Mouse (Mus musculus) intestine, embryonic 14.5 days (tissue): ENCODE measurements around the gene Loxl4. TPM values are rescaled to one million over a fixed set of nuclear protein-coding genes. Genes with fewer than 3 reads are reported as not detected.

ENCODE experiments used
- ATAC-seq: fragments of 200-750 bp; cut with Nextera tagmentation; replicated peaks from 2 replicates; pipeline ENCODE4 v1.8.0; 2017; ENCODE audit warnings: low read depth, moderate number of reproducible peaks, moderate TSS enrichment, moderate library complexity; ENCODE audit not compliant: low FRiP score, low TSS enrichment
- DNase-seq: peaks from one replicate; pipeline ENCODE4 v3.0.0-alpha.2; 2018; ENCODE audit warnings: low spot score
- H3K27ac ChIP-seq: fragments of 300-500 bp; sonication (generic); 2 replicates; pipeline ENCODE4 v1.5.1; 2014; ENCODE audit warnings: low read depth, mild to moderate bottlenecking, control low read depth
- H3K27me3 ChIP-seq: fragments of 300-500 bp; sonication (generic); replicated peaks from 2 replicates; pipeline ENCODE4 v1.6.1; 2014; ENCODE audit warnings: low read length, control low read depth; ENCODE audit not compliant: control insufficient read depth, insufficient read depth
- H3K36me3 ChIP-seq: fragments of 300-500 bp; sonication (generic); 2 replicates; pipeline ENCODE4 v1.6.1; 2014; ENCODE audit warnings: low read length, control low read depth; ENCODE audit not compliant: control insufficient read depth, insufficient read depth
- H3K4me1 ChIP-seq: fragments of 300-500 bp; sonication (generic); replicated peaks from 2 replicates; pipeline ENCODE4 v1.6.1; 2014; ENCODE audit warnings: low read length, control low read depth, mixed read lengths; ENCODE audit not compliant: control insufficient read depth, insufficient read depth
- H3K4me2 ChIP-seq: fragments of 300-500 bp; sonication (generic); 2 replicates; pipeline ENCODE4 v1.6.1; 2014; ENCODE audit warnings: low read length
- H3K4me3 ChIP-seq: fragments of 300-500 bp; sonication (generic); 2 replicates; pipeline ENCODE4 v1.5.1; 2014; ENCODE audit warnings: low read depth, low read length, control low read depth, mixed read lengths
- H3K9ac ChIP-seq: fragments of 300-500 bp; sonication (generic); 2 replicates; pipeline ENCODE4 v1.6.1; 2014; ENCODE audit warnings: mild to moderate bottlenecking, low read length
- H3K9me3 ChIP-seq: fragments of 300-500 bp; sonication (generic); 2 replicates; pipeline ENCODE4 v1.6.1; 2016; ENCODE audit warnings: low read length, control low read depth; ENCODE audit not compliant: control insufficient read depth
- WGBS: fragments of 180-500 bp; shearing (Covaris S2); extraction: QIAGEN DNeasy Blood & Tissue Kit; methylation state at CpG from one replicate; pipeline ENCODE4 v1.1.7; 2014; 5-methylcytosine and 5-hydroxymethylcytosine counted together
- polyA plus RNA-seq: library from polyadenylated mRNA; unstranded; fragments of >200 nt; fragmentation: Nextera tagmentation; extraction: Ambion mirVana; gene quantifications from 2 replicates; pipeline ENCODE4 v1.2.1, GENCODE M21; 2014

The Loxl4 gene
- polyA plus RNA-seq, 1 experiment from 2014 or later: 1.8 TPM

GRCm38 (mm10) chr19:42653091-42653490 is 40.5 kb upstream of the Loxl4 start:
- 26% methylated on average over 6 of the region's 6 CpGs for WGBS
- no peak for DNase-seq
- Histone ChIP-seq H3K9me3 (no peaks in the 10 kb centered on the region), H3K4me3 (no peak overlapping the region), H3K9ac (no peak overlapping the region), H3K4me1 (no peaks in the 10 kb centered on the region), H3K27me3 (no peaks in the 10 kb centered on the region), H3K27ac (no peak overlapping the region; the same call in 1 of the 2 replicates), H3K4me2 (no peak overlapping the region), H3K36me3 (no peaks in the 10 kb centered on the region)
- no peak for ATAC-seq

DNA sequence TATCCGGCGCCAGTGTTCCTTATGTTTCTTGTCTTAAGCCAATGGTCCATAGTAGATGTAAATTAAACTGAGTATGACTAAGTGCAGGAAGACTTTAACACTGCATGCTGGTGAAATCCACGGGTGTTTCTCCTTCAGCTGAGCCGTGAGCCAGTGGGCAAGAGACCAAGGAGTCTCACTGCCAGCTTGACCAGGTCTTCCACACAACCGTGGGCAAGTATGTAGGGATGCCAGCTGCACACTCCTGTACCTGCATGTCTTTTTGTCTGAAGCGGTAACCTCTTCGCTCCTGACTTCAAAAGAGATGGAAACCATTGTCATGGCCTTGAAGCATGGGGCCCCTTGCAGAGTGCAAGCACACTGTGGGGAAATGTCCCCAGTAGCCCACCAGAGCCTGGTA is 39.8 kb upstream of the Loxl4 start:
- H3K9me3 ChIP-seq: no peaks in the 10 kb centered on the region
- WGBS: 76% methylated on average over 7 of the region's 7 CpGs
- H3K4me2 ChIP-seq: no peak overlapping the region
- DNase-seq (no peak), ATAC-seq (no peak)
- no peak overlapping the region for H3K4me3 ChIP-seq
- H3K36me3 ChIP-seq: no peaks in the 10 kb centered on the region
- H3K27me3 ChIP-seq: no peaks in the 10 kb centered on the region
- no peak overlapping the region for H3K27ac ChIP-seq
- H3K4me1 ChIP-seq: no peaks in the 10 kb centered on the region
- H3K9ac ChIP-seq: no peak overlapping the region

DNA sequence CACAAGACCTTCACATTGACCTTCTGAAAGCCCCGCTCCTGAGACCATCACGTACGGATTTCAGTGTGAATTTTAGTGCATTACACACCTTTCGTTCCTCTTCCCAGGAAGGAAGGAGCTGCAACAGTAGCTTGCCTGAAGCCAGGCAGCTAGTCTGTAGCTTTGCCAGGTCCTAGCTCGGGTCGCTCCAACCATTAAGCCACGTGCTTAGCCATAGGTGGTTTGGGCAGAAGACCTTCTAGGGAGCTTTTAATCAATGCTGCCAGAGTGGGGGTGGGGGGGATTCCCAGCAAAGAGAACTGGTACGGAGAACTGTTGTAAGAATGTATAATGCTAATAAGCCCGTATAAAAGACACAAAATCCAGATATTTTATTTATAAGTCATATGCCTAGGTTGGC is 27.6 kb upstream of the Loxl4 start:
- ATAC-seq (no peak), DNase-seq (peak; percentile 40)

DNA sequence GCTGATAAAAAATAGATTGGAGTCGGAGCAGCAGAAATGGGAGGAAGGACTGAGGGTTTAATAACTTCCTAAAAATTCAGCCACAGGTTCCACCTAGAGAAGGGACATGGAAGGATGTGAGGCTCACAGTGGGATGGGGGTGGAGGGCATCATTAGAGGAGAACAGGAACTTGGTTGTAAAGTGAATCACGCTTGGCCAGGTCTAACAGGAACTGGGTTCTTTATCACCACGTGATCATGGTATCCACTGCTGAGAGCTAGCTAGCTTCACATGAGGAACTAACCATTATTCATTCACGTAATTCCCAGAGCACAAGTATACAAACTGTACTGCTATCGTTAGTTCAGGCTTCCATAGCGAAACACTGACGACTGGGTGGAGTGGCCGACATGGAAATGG is 26.9 kb upstream of the Loxl4 start:
- no peaks in the 10 kb centered on the region for H3K36me3 ChIP-seq
- H3K4me3 ChIP-seq: no peak overlapping the region
- 33% methylated on average over 8 of the region's 8 CpGs for WGBS
- H3K4me2 ChIP-seq: no peak overlapping the region
- peak overlapping the region; percentile 82 for H3K27ac ChIP-seq
- no peaks in the 10 kb centered on the region for H3K27me3 ChIP-seq
- H3K9me3 ChIP-seq: no peaks in the 10 kb centered on the region
- DNase-seq (no peak), ATAC-seq (0 out of 2 replicates have a peak, but pooled peaks have one; percentile 23)
- peaks cover 20% of the 10 kb centered on the region for H3K4me1 ChIP-seq
- H3K9ac ChIP-seq: no peak overlapping the region

More for the DNA sequence above, 27.6 kb upstream of the Loxl4 start:
- H3K4me2 ChIP-seq: no peak overlapping the region
- H3K27me3 ChIP-seq: no peaks in the 10 kb centered on the region
- H3K9me3 ChIP-seq: no peaks in the 10 kb centered on the region
- H3K27ac ChIP-seq: peak overlapping the region; percentile 82
- 84% methylated on average over 9 of the region's 9 CpGs for WGBS
- H3K9ac ChIP-seq: no peak overlapping the region
- no peaks in the 10 kb centered on the region for H3K36me3 ChIP-seq
- no peak overlapping the region for H3K4me3 ChIP-seq
- peaks cover 20% of the 10 kb centered on the region for H3K4me1 ChIP-seq

GRCm38 (mm10) chr19:42638604-42639481 is 26.2 kb upstream of the Loxl4 start:
- Histone ChIP-seq H3K4me2 (no peak overlapping the region), H3K9me3 (no peaks in the 10 kb centered on the region), H3K4me3 (no peak overlapping the region), H3K27me3 (no peaks in the 10 kb centered on the region), H3K36me3 (no peaks in the 10 kb centered on the region), H3K27ac (peak overlapping the region; percentile 82), H3K9ac (no peak overlapping the region), H3K4me1 (peaks cover 20% of the 10 kb centered on the region)
- ATAC-seq: peak; percentile 50; the same call in 1 of the 2 replicates
- peak; percentile 64 for DNase-seq
- WGBS: 21% methylated on average over 8 of the region's 8 CpGs

- no peaks in the 10 kb centered on the region for H3K9me3 ChIP-seq
- no peak overlapping the region for H3K4me2 ChIP-seq
- no peak overlapping the region for H3K4me3 ChIP-seq
- H3K4me1 ChIP-seq: peaks cover 25% of the 10 kb centered on the region
- peak; percentile 76 for DNase-seq
- no peaks in the 10 kb centered on the region for H3K36me3 ChIP-seq
- no peak overlapping the region for H3K9ac ChIP-seq
- no peak overlapping the region for H3K27ac ChIP-seq
- 44% methylated on average over 11 of the region's 11 CpGs for WGBS
- 0 out of 2 replicates have a peak, but pooled peaks cover 2% of the 10 kb centered on the region for H3K27me3 ChIP-seq
- no peak for ATAC-seq
These were observed 24.0 kb upstream of the Loxl4 start for GRCm38 (mm10) chr19:42636631-42637030.

- Histone ChIP-seq H3K4me2 (no peak overlapping the region), H3K27ac (no peak overlapping the region), H3K4me3 (no peak overlapping the region), H3K9me3 (no peaks in the 10 kb centered on the region), H3K9ac (no peak overlapping the region), H3K4me1 (peaks cover 13% of the 10 kb centered on the region), H3K36me3 (no peaks in the 10 kb centered on the region), H3K27me3 (0 out of 2 replicates have a peak, but pooled peaks cover 2% of the 10 kb centered on the region)
- DNase-seq (no peak), ATAC-seq (no peak)
- 78% methylated on average over 2 of the region's 2 CpGs for WGBS
These were observed 21.0 kb upstream of the Loxl4 start for GRCm38 (mm10) chr19:42633650-42634049.

DNA sequence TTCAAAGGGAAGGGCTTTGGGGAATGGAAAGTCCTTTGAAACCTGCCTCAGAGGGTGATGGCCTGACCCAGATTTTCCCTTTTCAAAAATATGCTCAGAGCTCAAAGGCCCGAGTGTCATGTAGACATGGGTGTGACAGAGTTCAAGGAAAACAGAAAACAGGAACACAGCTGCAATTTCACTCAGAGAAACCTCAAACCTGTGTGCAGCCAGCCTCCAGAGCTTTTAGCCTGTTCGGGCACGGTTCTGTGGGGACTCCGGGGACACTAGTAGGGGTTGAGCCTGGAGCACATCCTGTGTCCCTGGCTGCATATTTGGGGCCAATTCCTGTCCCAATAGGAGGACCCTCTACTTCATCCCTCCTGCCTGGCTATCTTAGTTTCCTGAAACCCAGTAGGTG is 19.7 kb upstream of the Loxl4 start:
- Histone ChIP-seq H3K27ac (no peak overlapping the region), H3K4me1 (peaks cover 9% of the 10 kb centered on the region; the same call in 1 of the 2 replicates), H3K36me3 (no peaks in the 10 kb centered on the region), H3K9me3 (no peaks in the 10 kb centered on the region), H3K27me3 (0 out of 2 replicates have a peak, but pooled peaks cover 2% of the 10 kb centered on the region), H3K4me2 (no peak overlapping the region), H3K4me3 (no peak overlapping the region), H3K9ac (no peak overlapping the region)
- ATAC-seq: no peak
- 82% methylated on average over 4 of the region's 4 CpGs for WGBS
- DNase-seq: peak; percentile 12
